Mouse (Mus musculus) heart, embryonic 12.5 days (tissue): ENCODE measurements at regions not wholly inside any gene's neighbourhood (a gene's known extent, or its start where the extent isn't known, plus 50 kb on each side); places are given as distances from the start of the nearest gene placed in this dataset.

Experiments used
- ATAC-seq: fragments of 200-750 bp; cut with Nextera tagmentation; 2 replicates; pipeline ENCODE4 v1.8.0; 2017; ENCODE audit warnings: moderate TSS enrichment, moderate library complexity; ENCODE audit not compliant: insufficient number of reproducible peaks, low FRiP score
- H3K27ac ChIP-seq: fragments of 300-500 bp; sonication (generic); 2 replicates; pipeline ENCODE4 v1.5.1; 2016; ENCODE audit warnings: mild to moderate bottlenecking, moderate library complexity; ENCODE audit not compliant: poor library complexity, severe bottlenecking
- H3K27me3 ChIP-seq: fragments of 300-500 bp; sonication (generic); replicated peaks from 2 replicates; pipeline ENCODE4 v1.6.1; 2016; ENCODE audit warnings: mild to moderate bottlenecking, moderate library complexity
- H3K36me3 ChIP-seq: fragments of 300-500 bp; sonication (generic); 2 replicates; pipeline ENCODE4 v1.6.1; 2016; ENCODE audit warnings: mild to moderate bottlenecking, moderate library complexity
- H3K4me1 ChIP-seq: fragments of 300-500 bp; sonication (generic); replicated peaks from 2 replicates; pipeline ENCODE4 v1.6.1; 2016; ENCODE audit warnings: mild to moderate bottlenecking
- H3K4me2 ChIP-seq: fragments of 300-500 bp; sonication (generic); 2 replicates; pipeline ENCODE4 v1.6.1; 2016; ENCODE audit warnings: mild to moderate bottlenecking, moderate library complexity
- H3K4me3 ChIP-seq: fragments of 300-500 bp; sonication (generic); 2 replicates; pipeline ENCODE4 v1.5.1; 2016; ENCODE audit warnings: mild to moderate bottlenecking
- H3K9ac ChIP-seq: fragments of 300-500 bp; sonication (generic); 2 replicates; pipeline ENCODE4 v1.6.1; 2016; ENCODE audit warnings: mild to moderate bottlenecking, moderate library complexity
- H3K9me3 ChIP-seq: fragments of 300-500 bp; sonication (generic); replicated peaks from 2 replicates; pipeline ENCODE4 v1.6.1; 2016; ENCODE audit warnings: mild to moderate bottlenecking, moderate library complexity
- WGBS: fragments of 180-500 bp; shearing (Covaris S2); methylation state at CpG from one replicate; pipeline ENCODE4 v1.1.7; 2016; 5-methylcytosine and 5-hydroxymethylcytosine counted together

DNA sequence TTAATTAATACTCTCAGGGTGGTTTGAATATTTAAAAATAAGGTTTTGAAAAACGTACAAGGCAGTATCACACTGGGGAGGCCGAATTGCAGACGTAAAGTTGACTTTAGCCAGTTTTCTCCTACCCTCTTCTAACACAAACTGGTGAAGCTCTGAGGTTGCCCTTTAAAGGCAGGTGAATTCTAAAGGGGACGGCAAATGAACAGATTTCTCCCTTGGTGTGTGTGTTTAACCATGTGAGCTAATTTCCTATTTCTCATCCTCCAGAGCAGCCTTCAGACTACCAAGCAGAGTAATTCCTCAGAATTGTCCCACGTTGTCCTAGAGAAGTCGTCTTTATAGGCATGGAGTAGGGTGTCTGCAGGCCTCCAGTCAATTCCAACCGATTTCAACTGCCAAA, 143.1 kb upstream of the Adgrl4 start:
- H3K4me3 ChIP-seq: no peak overlapping the region
- no peak overlapping the region for H3K4me2 ChIP-seq
- H3K4me1 ChIP-seq: 0 out of 2 replicates have a peak, but pooled peaks cover 4% of the 10 kb centered on the region
- H3K36me3 ChIP-seq: no peaks in the 10 kb centered on the region
- no peaks in the 10 kb centered on the region for H3K9me3 ChIP-seq
- H3K9ac ChIP-seq: no peak overlapping the region
- WGBS: 76% methylated on average over 7 of the region's 7 CpGs
- no peaks in the 10 kb centered on the region for H3K27me3 ChIP-seq
- no peak overlapping the region for H3K27ac ChIP-seq
- no peak for ATAC-seq

DNA sequence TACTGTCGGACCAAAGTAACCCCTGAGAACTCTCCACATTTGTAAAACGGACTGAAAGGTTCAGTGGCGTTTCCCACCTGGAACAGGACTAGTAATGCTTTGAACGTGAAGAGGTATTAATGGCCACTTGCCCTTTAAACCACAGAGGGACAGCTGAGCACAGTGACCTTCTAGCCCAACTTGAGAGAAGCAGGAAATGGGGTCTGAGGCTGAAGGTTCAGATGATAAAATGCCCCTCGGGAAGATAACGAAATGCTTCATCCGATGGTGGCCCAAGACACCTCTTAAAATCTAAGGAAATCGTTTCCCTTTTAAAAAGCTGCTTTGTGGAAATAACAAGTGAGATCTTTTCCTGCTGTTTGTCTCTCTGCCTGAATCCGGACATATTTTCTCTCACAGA, 142.7 kb upstream of the Adgrl4 start:
- Histone ChIP-seq H3K4me3 (no peak overlapping the region), H3K27me3 (no peaks in the 10 kb centered on the region), H3K9me3 (no peaks in the 10 kb centered on the region), H3K4me1 (0 out of 2 replicates have a peak, but pooled peaks cover 4% of the 10 kb centered on the region), H3K9ac (no peak overlapping the region), H3K36me3 (no peaks in the 10 kb centered on the region), H3K27ac (no peak overlapping the region), H3K4me2 (no peak overlapping the region)
- ATAC-seq: no peak
- WGBS: 52% methylated on average over 9 of the region's 9 CpGs

DNA sequence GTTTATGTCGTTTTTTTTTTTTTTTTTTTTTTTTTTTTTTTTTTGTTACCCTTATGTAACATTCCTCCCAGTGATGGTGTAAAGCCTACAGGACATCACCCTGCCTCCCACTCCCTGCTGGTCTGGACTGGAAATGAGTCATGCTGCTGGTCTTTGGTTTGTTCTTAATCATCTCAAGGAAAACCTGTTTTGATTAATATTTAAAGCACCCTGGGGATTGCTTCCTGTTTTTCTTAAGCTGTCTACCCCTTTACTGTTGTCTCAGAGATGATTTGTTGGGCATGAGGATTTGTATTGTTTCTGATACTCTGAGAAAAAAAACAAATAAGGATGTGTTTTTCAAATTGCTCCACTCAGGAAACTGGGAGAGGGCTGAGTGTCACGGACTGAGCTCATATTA, 139.4 kb upstream of the Adgrl4 start:
- Histone ChIP-seq H3K27ac (no peak overlapping the region), H3K4me3 (no peak overlapping the region), H3K9ac (no peak overlapping the region), H3K9me3 (no peaks in the 10 kb centered on the region), H3K4me2 (no peak overlapping the region), H3K36me3 (no peaks in the 10 kb centered on the region), H3K4me1 (0 out of 2 replicates have a peak, but pooled peaks cover 4% of the 10 kb centered on the region), H3K27me3 (no peaks in the 10 kb centered on the region)
- ATAC-seq: no peak
- 59% methylated on average over 2 of the region's 2 CpGs for WGBS

DNA sequence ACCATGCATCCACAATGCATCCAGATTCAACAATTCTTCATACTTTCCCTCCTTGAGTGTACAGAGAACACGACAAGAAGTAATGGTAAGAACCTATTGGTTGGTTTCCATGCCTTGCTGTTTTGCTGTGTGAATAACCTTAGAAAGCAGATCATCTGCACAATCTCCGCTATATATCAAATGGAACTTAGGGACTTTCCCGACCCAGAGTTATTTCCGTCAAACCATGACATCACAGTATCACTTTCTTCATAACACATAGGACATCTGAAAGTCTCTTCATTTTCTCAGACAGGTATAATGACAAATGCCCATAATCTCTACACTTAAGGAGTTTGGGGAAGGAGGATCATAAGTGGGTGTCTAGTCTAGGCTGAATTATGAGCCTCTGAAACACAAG, 132.3 kb upstream of the Adgrl4 start:
- WGBS: 83% methylated on average over 4 of the region's 4 CpGs
- H3K9ac ChIP-seq: no peak overlapping the region
- no peak for ATAC-seq
- H3K36me3 ChIP-seq: no peaks in the 10 kb centered on the region
- H3K9me3 ChIP-seq: no peaks in the 10 kb centered on the region
- H3K4me1 ChIP-seq: no peaks in the 10 kb centered on the region
- H3K4me2 ChIP-seq: no peak overlapping the region
- H3K4me3 ChIP-seq: no peak overlapping the region
- no peak overlapping the region for H3K27ac ChIP-seq
- H3K27me3 ChIP-seq: no peaks in the 10 kb centered on the region

DNA sequence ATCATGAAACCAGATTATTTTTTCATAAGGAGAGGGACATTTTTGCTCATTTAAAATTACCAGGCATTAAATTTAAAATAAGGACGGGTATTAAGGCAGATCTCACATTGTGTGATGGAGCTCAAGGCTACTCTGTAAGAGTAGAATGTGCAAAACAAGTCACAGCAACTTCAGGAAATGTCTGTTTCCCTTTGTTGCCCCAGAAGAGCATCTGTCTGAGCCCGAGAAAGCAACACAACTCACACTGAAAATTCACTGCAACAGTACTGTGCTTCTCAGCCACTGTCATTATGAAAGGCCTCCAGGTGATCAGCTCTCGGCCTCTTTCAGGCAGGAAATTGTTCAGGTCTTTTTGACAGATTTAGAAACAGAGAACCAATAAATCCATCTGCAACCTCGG, 129.7 kb upstream of the Adgrl4 start:
- Histone ChIP-seq H3K9me3 (no peaks in the 10 kb centered on the region), H3K36me3 (no peaks in the 10 kb centered on the region), H3K9ac (no peak overlapping the region), H3K4me3 (no peak overlapping the region), H3K4me2 (no peak overlapping the region), H3K27me3 (no peaks in the 10 kb centered on the region), H3K27ac (no peak overlapping the region), H3K4me1 (no peaks in the 10 kb centered on the region)
- ATAC-seq: no peak
- 37% methylated on average over 4 of the region's 4 CpGs for WGBS

DNA sequence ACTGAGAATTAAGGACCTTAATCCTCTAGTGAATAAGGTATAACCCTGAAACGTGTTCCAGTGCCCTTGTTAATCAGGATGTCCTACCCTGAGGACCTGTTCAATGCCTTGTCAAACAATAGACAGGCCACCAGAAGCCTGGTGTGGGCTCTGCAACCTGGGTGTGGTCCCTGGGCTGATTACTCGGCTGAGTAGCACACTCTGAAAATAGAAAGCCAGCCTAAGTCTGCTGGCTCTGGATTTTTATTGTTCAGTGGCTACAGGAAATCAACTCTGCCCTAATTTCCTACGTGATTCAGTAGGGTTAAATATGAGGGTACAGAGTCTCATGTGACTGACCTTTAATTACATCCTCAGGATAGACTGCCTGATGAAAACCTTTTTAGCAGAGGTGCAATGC, 113.9 kb upstream of the Adgrl4 start:
- H3K36me3 ChIP-seq: no peaks in the 10 kb centered on the region
- no peak overlapping the region for H3K4me2 ChIP-seq
- H3K9ac ChIP-seq: no peak overlapping the region
- peaks cover 7% of the 10 kb centered on the region; the same call in 1 of the 2 replicates for H3K4me1 ChIP-seq
- H3K27ac ChIP-seq: no peak overlapping the region
- ATAC-seq: peak; percentile 55; the same call in 1 of the 2 replicates
- 16% methylated on average over 3 of the region's 3 CpGs for WGBS
- no peak overlapping the region for H3K4me3 ChIP-seq
- no peaks in the 10 kb centered on the region for H3K9me3 ChIP-seq
- H3K27me3 ChIP-seq: no peaks in the 10 kb centered on the region

DNA sequence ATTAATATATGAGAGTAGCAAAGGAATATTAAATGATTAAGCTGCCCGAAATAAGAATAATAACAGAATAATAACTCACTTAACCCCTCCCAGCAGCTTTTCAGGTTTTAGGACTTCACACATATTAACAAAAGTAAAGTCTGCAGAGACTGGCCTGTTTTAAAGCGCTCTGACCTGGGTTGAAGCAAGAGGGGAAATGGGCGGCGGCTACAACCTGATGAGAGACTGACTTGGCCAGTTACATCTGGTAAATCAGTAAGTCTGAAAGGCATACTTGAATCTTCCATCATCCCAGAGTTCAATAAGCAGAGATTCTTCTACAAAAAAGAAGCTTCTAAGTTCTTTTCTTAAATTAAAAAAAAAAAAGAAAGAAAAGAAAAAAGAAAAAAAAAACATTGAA, 107.9 kb upstream of the Adgrl4 start:
- Histone ChIP-seq H3K4me2 (no peak overlapping the region), H3K9me3 (no peaks in the 10 kb centered on the region), H3K27ac (no peak overlapping the region), H3K27me3 (no peaks in the 10 kb centered on the region), H3K4me3 (no peak overlapping the region), H3K9ac (no peak overlapping the region), H3K4me1 (peaks cover 7% of the 10 kb centered on the region; the same call in 1 of the 2 replicates), H3K36me3 (no peaks in the 10 kb centered on the region)
- ATAC-seq: no peak
- 79% methylated on average over 4 of the region's 4 CpGs for WGBS

DNA sequence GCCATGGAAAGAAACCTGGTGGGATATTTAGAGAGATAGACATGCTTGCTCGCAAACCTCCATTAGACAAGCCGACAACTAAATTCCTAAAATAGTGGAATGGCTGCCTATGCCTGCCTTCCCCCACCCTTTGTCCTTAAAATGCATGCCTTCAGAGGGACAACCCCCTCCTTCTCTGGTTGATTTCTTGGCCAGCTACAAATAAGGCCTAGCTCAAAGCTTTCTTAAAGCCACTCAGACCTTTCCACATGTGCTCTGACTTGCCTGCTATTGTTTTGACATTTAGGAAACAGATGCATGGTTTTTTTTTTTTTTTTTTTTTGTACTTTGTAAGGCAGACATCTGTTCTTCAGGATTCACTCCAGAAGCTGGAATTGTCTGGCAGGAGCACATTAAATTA, 105.8 kb upstream of the Adgrl4 start:
- Histone ChIP-seq H3K27ac (no peak overlapping the region), H3K4me3 (no peak overlapping the region)

DNA sequence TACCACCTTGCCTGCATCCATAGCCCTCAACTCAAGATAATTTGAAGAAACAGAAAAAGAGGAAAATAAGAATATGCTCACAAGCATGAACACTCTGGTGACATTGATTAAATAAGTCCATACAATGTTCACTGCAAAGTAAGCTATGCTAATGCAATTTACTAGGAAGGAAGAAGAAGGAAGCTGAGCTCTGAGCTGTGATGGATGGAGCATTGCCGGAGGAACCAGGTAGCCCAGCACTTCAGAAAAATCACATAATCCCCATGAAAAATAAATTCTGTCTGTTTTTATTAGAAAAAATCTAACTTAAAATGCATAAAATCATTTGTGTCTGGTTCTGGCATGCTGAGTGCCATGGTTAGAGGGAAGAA, 105.4 kb upstream of the Adgrl4 start:
- no peak for ATAC-seq
- H3K9ac ChIP-seq: no peak overlapping the region
- H3K4me3 ChIP-seq: no peak overlapping the region
- H3K9me3 ChIP-seq: no peaks in the 10 kb centered on the region
- peaks cover 5% of the 10 kb centered on the region; the same call in 1 of the 2 replicates for H3K4me1 ChIP-seq
- no peaks in the 10 kb centered on the region for H3K36me3 ChIP-seq
- H3K27ac ChIP-seq: no peak overlapping the region
- 85% methylated on average over 1 of the region's 1 CpGs for WGBS
- no peak overlapping the region for H3K4me2 ChIP-seq
- H3K27me3 ChIP-seq: no peaks in the 10 kb centered on the region

More for the DNA sequence above, 105.8 kb upstream of the Adgrl4 start:
- no peak overlapping the region for H3K9ac ChIP-seq
- no peak overlapping the region for H3K4me2 ChIP-seq
- 28% methylated on average over 2 of the region's 2 CpGs for WGBS
- no peaks in the 10 kb centered on the region for H3K9me3 ChIP-seq
- no peak for ATAC-seq
- H3K36me3 ChIP-seq: no peaks in the 10 kb centered on the region
- peaks cover 5% of the 10 kb centered on the region; the same call in 1 of the 2 replicates for H3K4me1 ChIP-seq
- H3K27me3 ChIP-seq: no peaks in the 10 kb centered on the region

DNA sequence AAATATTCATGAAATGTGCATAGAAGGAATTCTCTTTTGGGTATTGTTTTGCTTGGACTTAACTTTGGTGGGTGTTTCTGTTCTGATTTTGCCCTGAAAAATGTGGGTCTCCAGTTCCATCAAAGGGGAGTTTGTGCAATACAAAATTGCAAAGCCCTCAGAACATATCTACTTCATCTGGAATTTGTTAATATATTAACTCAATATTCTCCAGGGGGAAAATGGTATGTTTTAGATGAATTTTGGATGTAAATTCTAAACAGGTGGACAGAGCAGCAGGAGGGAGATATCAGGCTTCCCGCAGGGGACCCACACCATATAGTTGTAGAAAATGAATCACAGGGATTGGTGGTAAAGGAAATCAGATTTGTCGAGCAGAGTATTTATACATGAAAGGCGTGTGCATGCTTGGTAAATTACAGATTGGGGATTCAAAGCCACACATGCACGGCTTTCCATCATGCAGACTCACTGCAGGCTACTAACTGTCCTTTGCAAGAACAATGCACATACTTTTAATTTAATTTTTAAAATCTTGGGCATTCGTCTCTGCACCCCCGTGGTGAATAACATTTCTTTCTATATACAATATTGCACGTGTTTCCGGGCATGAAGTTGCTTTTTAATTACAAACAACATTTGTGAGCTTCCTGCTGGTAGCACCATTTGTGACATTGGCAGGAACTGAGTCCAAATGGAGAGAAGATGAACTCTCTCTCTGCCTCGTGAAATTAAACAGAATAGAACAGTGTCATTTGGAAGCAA, 104.8 kb upstream of the Adgrl4 start:
- WGBS: 78% methylated on average over 9 of the region's 9 CpGs

DNA sequence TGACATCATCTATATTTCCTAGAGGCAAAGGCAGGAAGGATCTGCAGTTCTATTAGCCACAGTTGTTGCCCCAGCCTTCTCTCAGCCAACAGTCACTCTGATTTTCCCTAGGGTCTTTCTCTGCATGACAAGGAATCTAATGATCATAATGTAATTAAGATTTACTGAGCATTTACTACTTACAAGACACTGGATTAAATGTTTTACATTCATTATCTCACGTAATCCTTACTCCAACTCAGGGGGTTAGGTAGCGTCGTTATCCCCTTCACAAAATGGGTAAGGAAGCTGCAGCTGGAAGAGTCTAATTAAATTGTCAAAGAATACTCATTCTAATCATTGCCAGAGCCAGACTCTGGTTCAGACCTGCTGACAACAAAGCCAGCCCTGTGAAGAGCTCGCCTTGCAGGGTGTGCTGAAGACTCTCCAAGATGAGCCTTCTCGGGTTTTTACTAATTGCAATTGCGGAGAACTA, 103.8 kb upstream of the Adgrl4 start:
- Histone ChIP-seq H3K4me1 (peaks cover 5% of the 10 kb centered on the region; the same call in 1 of the 2 replicates), H3K4me2 (no peak overlapping the region), H3K4me3 (no peak overlapping the region), H3K27ac (no peak overlapping the region), H3K36me3 (no peaks in the 10 kb centered on the region), H3K27me3 (no peaks in the 10 kb centered on the region), H3K9me3 (no peaks in the 10 kb centered on the region), H3K9ac (no peak overlapping the region)
- ATAC-seq: no peak
- WGBS: 59% methylated on average over 6 of the region's 6 CpGs

More for the DNA sequence above, 104.8 kb upstream of the Adgrl4 start:
- Histone ChIP-seq H3K4me3 (no peak overlapping the region), H3K9me3 (no peaks in the 10 kb centered on the region), H3K4me1 (peaks cover 5% of the 10 kb centered on the region; the same call in 1 of the 2 replicates), H3K4me2 (no peak overlapping the region), H3K36me3 (no peaks in the 10 kb centered on the region), H3K27ac (no peak overlapping the region), H3K27me3 (no peaks in the 10 kb centered on the region), H3K9ac (no peak overlapping the region)
- ATAC-seq: no peak
